Mouse (Mus musculus) bone marrow, adult 2 months (tissue): ENCODE results near the gene Dhcr24.
A peak's percentile ranks its signal among the peaks of the same experiment; 100 is the strongest.

Experiments
- CTCF ChIP-seq: fragments of 200-500 bp; IDR thresholded peaks from 2 replicates; pipeline ENCODE4 v1.5.1; 2011; ENCODE audit warnings: low read length, control low read depth; ENCODE audit not compliant: control insufficient read depth, insufficient read depth
- POLR2A ChIP-seq: fragments of 200-500 bp; IDR thresholded peaks from 2 replicates; pipeline ENCODE4 v1.6.1; 2011; ENCODE audit warnings: low read depth, mild to moderate bottlenecking, control low read depth, low read length, borderline replicate concordance; ENCODE audit not compliant: control insufficient read depth

- TF ChIP-seq POLR2A (no peak), CTCF (peak; percentile 83)
Measured at GRCm38 (mm10) chr4:106614180-106614797, 53.5 kb downstream of the Dhcr24 start.
